Mouse (Mus musculus) lung, postnatal 0 days (tissue): ENCODE data around the gene Krr1. TPM values are rescaled to one million over a fixed set of nuclear protein-coding genes. Genes with fewer than 3 reads are reported as not detected.
A peak's percentile ranks its signal among the peaks of the same experiment; 100 is the strongest.

Experiments used
- ATAC-seq: fragments of 200-750 bp; cut with Nextera tagmentation; 2 replicates; pipeline ENCODE4 v1.8.0; 2017; ENCODE audit warnings: moderate library complexity
- DNase-seq: peaks from one replicate; pipeline ENCODE4 v3.0.0-alpha.2; 2016; ENCODE audit warnings: low spot score
- H3K27ac ChIP-seq: fragments of 300-500 bp; sonication (generic); 2 replicates; pipeline ENCODE4 v1.5.1; 2014; ENCODE audit warnings: antibody characterized with exemption, mild to moderate bottlenecking, low read length, mixed read lengths
- H3K27me3 ChIP-seq: fragments of 300-500 bp; sonication (generic); replicated peaks from 2 replicates; pipeline ENCODE4 v1.6.1; 2014; ENCODE audit warnings: low read length, mixed read lengths; ENCODE audit not compliant: insufficient read depth
- H3K36me3 ChIP-seq: fragments of 300-500 bp; sonication (generic); 2 replicates; pipeline ENCODE4 v1.6.1; 2014; ENCODE audit warnings: low read length, mixed read lengths; ENCODE audit not compliant: insufficient read depth
- H3K4me1 ChIP-seq: fragments of 300-500 bp; sonication (generic); 2 replicates; pipeline ENCODE4 v1.6.1; 2014; ENCODE audit warnings: antibody characterized with exemption, low read depth, low read length, mixed read lengths; ENCODE audit not compliant: insufficient read depth
- H3K4me2 ChIP-seq: fragments of 300-500 bp; sonication (generic); replicated peaks from 2 replicates; pipeline ENCODE4 v1.6.1; 2014; ENCODE audit warnings: low read depth, mild to moderate bottlenecking, low read length, moderate library complexity, mixed read lengths
- H3K4me3 ChIP-seq: fragments of 300-500 bp; sonication (generic); 2 replicates; pipeline ENCODE4 v1.5.1; 2014; ENCODE audit warnings: low read depth, low read length
- H3K9ac ChIP-seq: fragments of 300-500 bp; sonication (generic); replicated peaks from 2 replicates; pipeline ENCODE4 v1.6.1; 2014; ENCODE audit warnings: low read depth, mild to moderate bottlenecking
- H3K9me3 ChIP-seq: fragments of 300-500 bp; sonication (generic); 2 replicates; pipeline ENCODE4 v1.6.1; 2016; ENCODE audit warnings: low read length, mixed read lengths
- CTCF ChIP-seq: IDR thresholded peaks from 2 replicates; pipeline ENCODE4 v1.5.1; 2016; ENCODE audit warnings: antibody characterized with exemption, mild to moderate bottlenecking
- EP300 ChIP-seq: IDR thresholded peaks from 2 replicates; pipeline ENCODE4 v1.6.1; 2016; ENCODE audit warnings: antibody characterized with exemption, mild to moderate bottlenecking, control low read depth
- WGBS: fragments of 180-500 bp; shearing (Covaris S2); extraction: QIAGEN DNeasy Blood & Tissue Kit; methylation state at CpG from one replicate; pipeline ENCODE4 v1.1.7; 2014; 5-methylcytosine and 5-hydroxymethylcytosine counted together
- polyA plus RNA-seq: library from polyadenylated mRNA; unstranded; fragments of >200 nt; fragmentation: Nextera tagmentation; extraction: Ambion mirVana; gene quantifications from 2 replicates; pipeline ENCODE4 v1.2.1, GENCODE M21; 2015

Gene Krr1
- polyA plus RNA-seq, 1 experiment from 2014 or later: 18.6 TPM

DNA sequence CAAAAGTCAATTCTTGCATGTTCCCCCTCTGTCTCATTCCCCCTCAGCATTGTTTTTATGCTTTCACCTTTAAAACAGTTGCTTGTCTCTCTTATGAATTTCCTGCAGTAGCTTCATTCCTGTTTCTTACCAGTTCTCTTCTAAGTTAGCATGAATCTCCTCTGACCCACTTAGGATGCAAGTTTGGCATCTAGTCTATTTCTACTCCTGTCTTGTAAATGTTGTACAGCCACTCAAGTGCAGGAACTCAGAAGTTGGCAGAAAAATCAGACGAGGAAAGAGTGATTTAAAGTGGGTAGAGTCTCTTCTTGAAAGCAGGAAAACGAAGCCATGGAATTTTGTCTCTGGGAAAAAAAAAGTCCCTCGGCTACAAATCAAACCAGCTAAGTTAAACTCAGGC lies 26.9 kb upstream of the Krr1 start:
- TF ChIP-seq EP300 (no peak), CTCF (no peak)
- Histone ChIP-seq H3K9me3 (no peaks in the 10 kb centered on the region), H3K4me3 (no peak overlapping the region), H3K27me3 (no peaks in the 10 kb centered on the region), H3K36me3 (no peaks in the 10 kb centered on the region), H3K9ac (no peak overlapping the region), H3K4me1 (no peaks in the 10 kb centered on the region), H3K4me2 (no peak overlapping the region), H3K27ac (no peak overlapping the region)
- ATAC-seq: no peak
- DNase-seq: no peak
- WGBS: 32% methylated on average over 3 of the region's 3 CpGs

DNA sequence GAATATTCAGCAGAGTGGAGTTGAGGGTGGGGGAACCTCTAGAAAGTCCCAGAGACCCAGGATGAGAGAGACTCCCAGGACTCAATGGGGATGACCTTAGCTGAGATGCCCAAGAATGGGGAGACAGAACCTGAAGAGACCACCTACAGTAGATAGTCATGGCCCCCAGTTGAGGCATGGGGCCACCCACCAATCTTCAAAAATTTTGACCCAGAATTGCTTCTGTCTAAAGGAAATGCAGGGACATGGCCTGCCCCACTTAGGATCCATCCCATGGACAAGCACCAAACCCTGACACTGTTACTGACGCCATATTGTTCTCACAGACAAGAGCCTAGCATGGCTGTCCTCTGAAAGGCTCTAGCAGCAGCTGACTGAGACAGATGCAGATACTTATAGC lies 24.4 kb upstream of the Krr1 start:
- H3K4me3 ChIP-seq: no peak overlapping the region
- WGBS: 100% methylated on average over 1 of the region's 1 CpGs
- no peak overlapping the region for H3K9ac ChIP-seq
- no peaks in the 10 kb centered on the region for H3K9me3 ChIP-seq
- H3K4me2 ChIP-seq: no peak overlapping the region
- no peak for ATAC-seq
- no peaks in the 10 kb centered on the region for H3K4me1 ChIP-seq
- DNase-seq: no peak
- H3K27ac ChIP-seq: no peak overlapping the region
- H3K36me3 ChIP-seq: no peaks in the 10 kb centered on the region
- no peaks in the 10 kb centered on the region for H3K27me3 ChIP-seq
- no peak for TF ChIP-seq CTCF
- TF ChIP-seq EP300: no peak

GRCm38 (mm10) chr10:111949008-111949407 lies 23.5 kb upstream of the Krr1 start:
- Histone ChIP-seq H3K4me1 (no peaks in the 10 kb centered on the region), H3K27me3 (no peaks in the 10 kb centered on the region), H3K4me3 (no peak overlapping the region), H3K36me3 (no peaks in the 10 kb centered on the region), H3K9me3 (no peaks in the 10 kb centered on the region), H3K9ac (no peak overlapping the region), H3K4me2 (no peak overlapping the region), H3K27ac (no peak overlapping the region)
- no peak for DNase-seq
- WGBS: 68% methylated on average over 4 of the region's 4 CpGs
- no peak for ATAC-seq
- TF ChIP-seq CTCF (no peak), EP300 (no peak)

DNA sequence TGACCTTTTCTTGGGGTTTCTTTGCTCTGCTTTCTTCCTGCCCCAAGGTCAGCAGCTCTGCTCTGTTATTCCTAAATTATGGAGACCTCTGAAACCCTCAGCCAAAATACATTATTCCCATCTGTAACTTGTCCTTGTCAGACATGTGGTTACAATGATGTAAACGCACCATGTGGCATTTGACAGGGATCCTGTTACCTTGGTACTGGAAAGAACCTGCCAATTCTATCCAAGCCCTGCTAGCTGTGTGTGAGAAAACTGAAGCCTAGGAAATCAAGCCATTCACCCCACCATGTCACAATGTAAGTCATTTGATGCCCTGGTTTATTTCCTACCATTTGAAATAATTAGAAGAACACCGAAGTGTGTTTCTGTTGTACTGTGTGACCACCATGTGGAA lies 16.6 kb upstream of the Krr1 start:
- Histone ChIP-seq H3K36me3 (no peaks in the 10 kb centered on the region), H3K27ac (no peak overlapping the region), H3K9ac (no peak overlapping the region), H3K27me3 (no peaks in the 10 kb centered on the region), H3K9me3 (no peaks in the 10 kb centered on the region), H3K4me3 (no peak overlapping the region), H3K4me1 (no peaks in the 10 kb centered on the region), H3K4me2 (no peak overlapping the region)
- WGBS: 84% methylated on average over 2 of the region's 2 CpGs
- TF ChIP-seq EP300: no peak
- no peak for TF ChIP-seq CTCF
- DNase-seq (no peak), ATAC-seq (no peak)

- 0 out of 2 replicates have a peak, but pooled peaks have one; percentile 33 for TF ChIP-seq EP300
- TF ChIP-seq CTCF: peak; percentile 91
- Histone ChIP-seq H3K27ac (no peak overlapping the region), H3K4me1 (no peaks in the 10 kb centered on the region), H3K9me3 (no peaks in the 10 kb centered on the region), H3K4me2 (no peak overlapping the region), H3K4me3 (no peak overlapping the region), H3K9ac (no peak overlapping the region), H3K27me3 (no peaks in the 10 kb centered on the region), H3K36me3 (no peaks in the 10 kb centered on the region)
- DNase-seq (peak; percentile 93), ATAC-seq (0 out of 2 replicates have a peak, but pooled peaks have one; percentile 13)
- WGBS: 47% methylated on average over 10 of the region's 10 CpGs
Observed at GRCm38 (mm10) chr10:111957271-111958045, 15.0 kb upstream of the Krr1 start.

GRCm38 (mm10) chr10:111958046-111958421 lies 14.4 kb upstream of the Krr1 start:
- Histone ChIP-seq H3K4me2 (no peak overlapping the region), H3K4me1 (no peaks in the 10 kb centered on the region), H3K9me3 (no peaks in the 10 kb centered on the region), H3K36me3 (no peaks in the 10 kb centered on the region), H3K4me3 (no peak overlapping the region), H3K27me3 (no peaks in the 10 kb centered on the region), H3K27ac (no peak overlapping the region), H3K9ac (no peak overlapping the region)
- TF ChIP-seq EP300: no peak
- TF ChIP-seq CTCF: no peak
- DNase-seq (no peak), ATAC-seq (no peak)
- 32% methylated on average over 4 of the region's 4 CpGs for WGBS
